Mouse (Mus musculus): Measurements from ENCODE around the gene Adamts4. TPM values are rescaled to one million over a fixed set of nuclear protein-coding genes. Genes with fewer than 3 reads are reported as not detected.

The Adamts4 gene
- polyA plus RNA-seq, 1 experiment = 6.7 TPM

DNA sequence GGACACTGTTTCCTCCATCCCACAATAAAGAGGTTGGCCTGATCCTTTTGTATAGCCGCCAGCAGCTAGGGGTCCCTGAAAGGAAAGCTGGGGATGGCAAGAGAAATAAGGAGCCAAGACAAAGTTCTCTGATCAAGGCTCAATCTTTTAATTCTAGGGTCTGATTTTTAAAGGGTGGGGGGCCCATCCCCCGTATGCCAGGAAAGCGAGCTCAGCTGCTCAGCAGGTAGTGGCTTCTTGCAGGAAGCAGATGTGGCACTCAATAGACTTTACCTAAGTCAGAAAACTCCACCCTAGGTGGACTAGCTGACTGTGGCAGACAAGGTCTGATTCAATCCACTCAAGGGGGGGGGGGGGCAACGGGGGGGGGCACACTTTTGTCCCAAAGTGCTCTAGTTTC lies 23.4 kb upstream of the Adamts4 start:
- TF ChIP-seq FOSL1 (IDR thresholded peaks at IDR 0.05; ENCODE audit: insufficient read depth, low read length, poor library complexity, severe bottlenecking) (no peak), USF1 (IDR thresholded peaks at IDR 0.05; ENCODE audit: low read depth) (no peak), MYOG (IDR thresholded peaks at IDR 0.05; ENCODE audit: control insufficient read depth, extremely low read depth, insufficient read length) (no peak), MYOD1 (IDR thresholded peaks at IDR 0.05; ENCODE audit: control insufficient read depth, insufficient read length, low read depth) (no peak), MAX (IDR thresholded peaks at IDR 0.05) (no peak), CTCF (IDR thresholded peaks at IDR 0.05; ENCODE audit: control insufficient read depth, insufficient read depth, insufficient read length) (no peak), CEBPB (IDR thresholded peaks at IDR 0.05; ENCODE audit: low read depth) (no peak)
- Histone ChIP-seq H3K79me3 (ENCODE audit: low read depth) (no peaks in the 10 kb centered on the region), H3K36me3 (ENCODE audit: control insufficient read depth, insufficient read depth) (no peaks in the 10 kb centered on the region), H3K27me3 (ENCODE audit: control insufficient read depth, insufficient read depth, insufficient read length) (no peaks in the 10 kb centered on the region), H3K79me2 (ENCODE audit: control insufficient read depth, insufficient read depth) (no peaks in the 10 kb centered on the region), H3K4me3 (ENCODE audit: insufficient read depth, poor library complexity, severe bottlenecking) (no peak overlapping the region), H3ac (ENCODE audit: control insufficient read depth, insufficient read length, low read depth) (no peak overlapping the region)

DNA sequence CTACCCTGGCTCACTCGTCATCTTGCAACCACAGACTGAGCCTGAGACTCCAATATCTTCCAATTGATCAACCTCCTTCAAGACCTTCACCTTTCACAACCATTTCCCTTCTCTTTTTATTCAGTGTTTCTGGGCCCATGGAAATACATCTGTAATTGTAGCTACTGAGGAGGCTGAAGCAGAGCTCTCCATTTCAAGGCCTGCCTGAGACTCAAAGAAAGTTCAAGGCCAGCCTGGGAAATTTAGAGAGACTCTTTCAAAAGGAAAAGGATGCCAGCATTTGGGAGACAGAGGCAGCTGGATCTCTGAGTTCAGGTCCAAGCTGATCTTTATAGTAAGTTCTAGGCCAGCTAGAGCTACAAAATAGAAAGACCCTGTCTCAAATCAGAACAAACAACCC lies 22.3 kb upstream of the Adamts4 start:
- H3K79me2 ChIP-seq (ENCODE audit: control insufficient read depth, insufficient read depth) = no peaks in the 10 kb centered on the region
- no peak overlapping the region for H3ac ChIP-seq (ENCODE audit: control insufficient read depth, insufficient read length, low read depth)
- no peaks in the 10 kb centered on the region for H3K79me3 ChIP-seq (ENCODE audit: low read depth)
- no peak overlapping the region for H3K4me3 ChIP-seq (ENCODE audit: insufficient read depth, poor library complexity, severe bottlenecking)
- TF ChIP-seq CEBPB (IDR thresholded peaks at IDR 0.05; ENCODE audit: low read depth) (no peak), CTCF (IDR thresholded peaks at IDR 0.05; ENCODE audit: control insufficient read depth, insufficient read depth, insufficient read length) (no peak), FOSL1 (IDR thresholded peaks at IDR 0.05; ENCODE audit: insufficient read depth, low read length, poor library complexity, severe bottlenecking) (no peak), MAX (IDR thresholded peaks at IDR 0.05) (no peak), MYOD1 (IDR thresholded peaks at IDR 0.05; ENCODE audit: control insufficient read depth, insufficient read length, low read depth) (no peak), MYOG (IDR thresholded peaks at IDR 0.05; ENCODE audit: control insufficient read depth, extremely low read depth, insufficient read length) (no peak), USF1 (IDR thresholded peaks at IDR 0.05; ENCODE audit: low read depth) (no peak)
- no peaks in the 10 kb centered on the region for H3K36me3 ChIP-seq (ENCODE audit: control insufficient read depth, insufficient read depth)
- no peaks in the 10 kb centered on the region for H3K27me3 ChIP-seq (ENCODE audit: control insufficient read depth, insufficient read depth, insufficient read length)

DNA sequence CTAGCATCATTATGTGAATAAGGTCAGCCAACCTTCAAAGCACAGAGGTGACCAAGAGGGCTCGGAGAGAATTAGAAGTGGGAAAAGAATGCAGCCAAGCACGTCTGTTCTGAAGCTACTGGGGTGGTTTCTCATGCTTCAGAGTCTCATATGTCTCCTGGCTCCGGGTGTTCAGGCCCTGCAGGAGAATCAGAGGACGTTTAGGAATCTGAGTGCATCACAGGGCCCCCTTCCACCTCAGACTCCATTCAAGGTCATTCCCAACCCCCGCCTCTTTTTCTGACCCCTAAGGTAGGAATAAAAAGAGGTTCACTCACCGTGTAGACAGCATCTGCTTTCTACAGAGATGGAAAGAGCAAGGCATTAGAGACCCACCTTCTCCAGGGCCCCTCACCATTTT lies 20.5 kb upstream of the Adamts4 start:
- H3K4me3 ChIP-seq (ENCODE audit: insufficient read depth, poor library complexity, severe bottlenecking) = no peak overlapping the region
- H3K79me2 ChIP-seq (ENCODE audit: control insufficient read depth, insufficient read depth) = no peaks in the 10 kb centered on the region
- TF ChIP-seq FOSL1 (IDR thresholded peaks at IDR 0.05; ENCODE audit: insufficient read depth, low read length, poor library complexity, severe bottlenecking) = no peak
- TF ChIP-seq USF1 (IDR thresholded peaks at IDR 0.05; ENCODE audit: low read depth) = no peak
- TF ChIP-seq MYOD1 (IDR thresholded peaks at IDR 0.05; ENCODE audit: control insufficient read depth, insufficient read length, low read depth) = no peak
- TF ChIP-seq CTCF (IDR thresholded peaks at IDR 0.05; ENCODE audit: control insufficient read depth, insufficient read depth, insufficient read length) = no peak
- TF ChIP-seq MYOG (IDR thresholded peaks at IDR 0.05; ENCODE audit: control insufficient read depth, extremely low read depth, insufficient read length) = no peak
- TF ChIP-seq CEBPB (IDR thresholded peaks at IDR 0.05; ENCODE audit: low read depth) = no peak
- TF ChIP-seq MAX (IDR thresholded peaks at IDR 0.05) = no peak
- no peaks in the 10 kb centered on the region for H3K27me3 ChIP-seq (ENCODE audit: control insufficient read depth, insufficient read depth, insufficient read length)
- no peaks in the 10 kb centered on the region for H3K79me3 ChIP-seq (ENCODE audit: low read depth)
- H3K36me3 ChIP-seq (ENCODE audit: control insufficient read depth, insufficient read depth) = peaks cover 8% of the 10 kb centered on the region
- no peak overlapping the region for H3ac ChIP-seq (ENCODE audit: control insufficient read depth, insufficient read length, low read depth)

DNA sequence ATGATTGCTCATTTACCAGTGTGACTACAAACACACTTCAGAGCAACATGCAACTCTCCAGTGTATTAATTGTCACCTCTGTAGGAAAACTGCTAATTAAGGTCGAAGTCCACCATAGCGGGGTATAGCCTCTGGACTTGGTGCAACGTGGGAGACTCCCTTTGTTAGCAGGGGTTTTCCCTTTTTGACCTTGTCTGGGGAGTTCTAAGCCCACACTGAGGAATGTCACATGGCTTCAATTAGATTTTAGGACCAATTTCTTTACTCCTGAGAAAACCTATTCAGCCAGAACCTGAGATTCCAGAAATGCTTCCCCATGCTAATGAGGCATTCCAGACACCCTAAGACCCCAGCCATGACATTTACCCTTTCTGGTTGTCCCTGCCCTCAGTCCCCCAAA lies 20.0 kb upstream of the Adamts4 start:
- no peaks in the 10 kb centered on the region for H3K79me3 ChIP-seq (ENCODE audit: low read depth)
- no peak overlapping the region for H3ac ChIP-seq (ENCODE audit: control insufficient read depth, insufficient read length, low read depth)
- H3K36me3 ChIP-seq (ENCODE audit: control insufficient read depth, insufficient read depth) = peaks cover 13% of the 10 kb centered on the region
- H3K27me3 ChIP-seq (ENCODE audit: control insufficient read depth, insufficient read depth, insufficient read length) = no peaks in the 10 kb centered on the region
- no peak overlapping the region for H3K4me3 ChIP-seq (ENCODE audit: insufficient read depth, poor library complexity, severe bottlenecking)
- no peaks in the 10 kb centered on the region for H3K79me2 ChIP-seq (ENCODE audit: control insufficient read depth, insufficient read depth)
- TF ChIP-seq MAX (IDR thresholded peaks at IDR 0.05) = no peak
- no peak for TF ChIP-seq MYOG (IDR thresholded peaks at IDR 0.05; ENCODE audit: control insufficient read depth, extremely low read depth, insufficient read length)
- TF ChIP-seq MYOD1 (IDR thresholded peaks at IDR 0.05; ENCODE audit: control insufficient read depth, insufficient read length, low read depth) = no peak
- no peak for TF ChIP-seq CTCF (IDR thresholded peaks at IDR 0.05; ENCODE audit: control insufficient read depth, insufficient read depth, insufficient read length)
- TF ChIP-seq FOSL1 (IDR thresholded peaks at IDR 0.05; ENCODE audit: insufficient read depth, low read length, poor library complexity, severe bottlenecking) = no peak
- TF ChIP-seq CEBPB (IDR thresholded peaks at IDR 0.05; ENCODE audit: low read depth) = no peak
- no peak for TF ChIP-seq USF1 (IDR thresholded peaks at IDR 0.05; ENCODE audit: low read depth)

DNA sequence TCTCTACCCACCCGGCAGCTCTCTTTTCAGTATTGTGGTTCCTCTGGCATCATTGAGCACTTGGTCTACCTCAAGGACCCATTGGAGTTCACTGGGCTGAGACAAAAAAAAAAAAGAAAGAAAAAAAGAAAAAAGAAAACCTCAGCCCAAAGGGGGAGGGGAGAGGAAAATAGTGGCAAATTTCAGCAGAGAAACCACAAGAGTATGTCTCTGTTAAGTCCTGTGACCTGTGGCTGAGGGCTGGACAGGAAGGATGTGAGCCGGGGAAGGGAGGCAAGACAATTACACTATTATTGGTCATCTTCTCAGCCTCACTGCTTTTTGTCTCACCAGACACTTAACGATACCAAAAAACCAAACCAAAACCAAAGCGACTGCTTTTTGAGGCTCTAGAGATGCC lies 18.4 kb upstream of the Adamts4 start:
- Histone ChIP-seq H3K27me3 (ENCODE audit: control insufficient read depth, insufficient read depth, insufficient read length) (no peaks in the 10 kb centered on the region), H3K79me3 (ENCODE audit: low read depth) (no peaks in the 10 kb centered on the region), H3K36me3 (ENCODE audit: control insufficient read depth, insufficient read depth) (peaks cover 26% of the 10 kb centered on the region), H3K4me3 (ENCODE audit: insufficient read depth, poor library complexity, severe bottlenecking) (no peak overlapping the region), H3K79me2 (ENCODE audit: control insufficient read depth, insufficient read depth) (no peaks in the 10 kb centered on the region), H3ac (ENCODE audit: control insufficient read depth, insufficient read length, low read depth) (no peak overlapping the region)
- TF ChIP-seq USF1 (IDR thresholded peaks at IDR 0.05; ENCODE audit: low read depth) = no peak
- no peak for TF ChIP-seq CTCF (IDR thresholded peaks at IDR 0.05; ENCODE audit: control insufficient read depth, insufficient read depth, insufficient read length)
- no peak for TF ChIP-seq MAX (IDR thresholded peaks at IDR 0.05)
- TF ChIP-seq CEBPB (IDR thresholded peaks at IDR 0.05; ENCODE audit: low read depth) = no peak
- no peak for TF ChIP-seq FOSL1 (IDR thresholded peaks at IDR 0.05; ENCODE audit: insufficient read depth, low read length, poor library complexity, severe bottlenecking)
- no peak for TF ChIP-seq MYOD1 (IDR thresholded peaks at IDR 0.05; ENCODE audit: control insufficient read depth, insufficient read length, low read depth)

DNA sequence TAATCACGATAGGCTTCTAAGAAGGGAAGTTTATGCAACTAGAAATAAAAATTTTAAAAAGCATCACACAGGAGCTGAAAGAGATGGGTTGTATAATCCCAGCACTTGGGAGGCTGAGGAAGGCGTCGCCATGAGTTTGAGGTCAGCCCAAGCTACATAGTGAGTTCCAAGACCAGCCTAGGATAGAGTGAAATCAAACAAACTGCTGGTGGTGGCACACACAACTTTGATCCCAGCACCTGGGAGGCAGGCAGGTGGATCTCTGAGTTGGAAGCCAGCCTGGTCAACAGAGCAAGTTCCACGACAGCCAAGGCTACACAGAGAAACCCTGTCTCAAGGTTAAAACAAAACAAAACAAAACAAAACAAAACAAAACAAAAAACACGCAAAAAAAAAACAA lies 17.9 kb upstream of the Adamts4 start:
- H3K36me3 ChIP-seq (ENCODE audit: control insufficient read depth, insufficient read depth) = peaks cover 31% of the 10 kb centered on the region
- H3ac ChIP-seq (ENCODE audit: control insufficient read depth, insufficient read length, low read depth) = no peak overlapping the region
- no peaks in the 10 kb centered on the region for H3K79me2 ChIP-seq (ENCODE audit: control insufficient read depth, insufficient read depth)
- no peaks in the 10 kb centered on the region for H3K79me3 ChIP-seq (ENCODE audit: low read depth)
- no peak overlapping the region for H3K4me3 ChIP-seq (ENCODE audit: insufficient read depth, poor library complexity, severe bottlenecking)
- TF ChIP-seq MYOG (IDR thresholded peaks at IDR 0.05; ENCODE audit: control insufficient read depth, extremely low read depth, insufficient read length) (no peak), MAX (IDR thresholded peaks at IDR 0.05) (no peak), FOSL1 (IDR thresholded peaks at IDR 0.05; ENCODE audit: insufficient read depth, low read length, poor library complexity, severe bottlenecking) (no peak), MYOD1 (IDR thresholded peaks at IDR 0.05; ENCODE audit: control insufficient read depth, insufficient read length, low read depth) (no peak), CTCF (IDR thresholded peaks at IDR 0.05; ENCODE audit: control insufficient read depth, insufficient read depth, insufficient read length) (no peak), USF1 (IDR thresholded peaks at IDR 0.05; ENCODE audit: low read depth) (no peak), CEBPB (IDR thresholded peaks at IDR 0.05; ENCODE audit: low read depth) (no peak)
- H3K27me3 ChIP-seq (ENCODE audit: control insufficient read depth, insufficient read depth, insufficient read length) = no peaks in the 10 kb centered on the region

Measured in C2C12 (cell line).